Mouse (Mus musculus): ENCODE results near the gene Trmt2a.

- peak; percentile 70; the same call in 1 of the 2 replicates for TF ChIP-seq CTCF (IDR thresholded peaks at IDR 0.05; ENCODE audit: control insufficient read depth, insufficient read depth, insufficient replicate concordance, low read depth, low read length)
- TF ChIP-seq POLR2A (IDR thresholded peaks at IDR 0.05; ENCODE audit: control insufficient read depth, low read depth, low read length), result no peak
Observed at GRCm38 (mm10) chr16:18210701-18211416, 37.6 kb upstream of the Trmt2a start.

Measured in testis, adult 2 months (tissue).